Mouse (Mus musculus) heart, embryonic 11.5 days (tissue): ENCODE measurements at regions not wholly inside any gene's neighbourhood (a gene's known extent, or its start where the extent isn't known, plus 50 kb on each side); places are given as distances from the start of the nearest gene placed in this dataset.

Source experiments
- ATAC-seq: fragments of 200-750 bp; cut with Nextera tagmentation; replicated peaks from 2 replicates; pipeline ENCODE4 v1.8.0; 2017; ENCODE audit warnings: moderate library complexity; ENCODE audit not compliant: insufficient number of reproducible peaks, low FRiP score, low TSS enrichment
- H3K27ac ChIP-seq: fragments of 300-500 bp; sonication (generic); 2 replicates; pipeline ENCODE4 v1.5.1; 2014; ENCODE audit warnings: mild to moderate bottlenecking, low read depth, low read length
- H3K27me3 ChIP-seq: fragments of 300-500 bp; sonication (generic); 2 replicates; pipeline ENCODE4 v1.6.1; 2014; ENCODE audit warnings: mild to moderate bottlenecking, low read length, mixed read lengths; ENCODE audit not compliant: control insufficient read depth, insufficient read depth
- H3K36me3 ChIP-seq: fragments of 300-500 bp; sonication (generic); 2 replicates; pipeline ENCODE4 v1.6.1; 2014; ENCODE audit warnings: mild to moderate bottlenecking, low read length, moderate library complexity, mixed read lengths; ENCODE audit not compliant: control insufficient read depth, insufficient read depth
- H3K4me1 ChIP-seq: fragments of 300-500 bp; sonication (generic); 2 replicates; pipeline ENCODE4 v1.6.1; 2014; ENCODE audit warnings: low read length; ENCODE audit not compliant: control insufficient read depth, insufficient read depth
- H3K4me2 ChIP-seq: fragments of 300-500 bp; sonication (generic); 2 replicates; pipeline ENCODE4 v1.6.1; 2014; ENCODE audit warnings: mild to moderate bottlenecking, moderate library complexity
- H3K4me3 ChIP-seq: fragments of 300-500 bp; sonication (generic); 2 replicates; pipeline ENCODE4 v1.5.1; 2014; ENCODE audit warnings: low read depth, low read length
- H3K9ac ChIP-seq: fragments of 300-500 bp; sonication (generic); 2 replicates; pipeline ENCODE4 v1.6.1; 2014; ENCODE audit warnings: mild to moderate bottlenecking, low read depth, low read length, moderate library complexity
- H3K9me3 ChIP-seq: fragments of 300-500 bp; sonication (generic); replicated peaks from 2 replicates; pipeline ENCODE4 v1.6.1; 2016; ENCODE audit warnings: low read length; ENCODE audit not compliant: control insufficient read depth
- WGBS: fragments of 180-500 bp; shearing (Covaris S2); extraction: QIAGEN DNeasy Blood & Tissue Kit; methylation state at CpG from one replicate; pipeline ENCODE4 v1.1.7; 2014; ENCODE audit not compliant: insufficient replicate concordance; 5-methylcytosine and 5-hydroxymethylcytosine counted together

DNA sequence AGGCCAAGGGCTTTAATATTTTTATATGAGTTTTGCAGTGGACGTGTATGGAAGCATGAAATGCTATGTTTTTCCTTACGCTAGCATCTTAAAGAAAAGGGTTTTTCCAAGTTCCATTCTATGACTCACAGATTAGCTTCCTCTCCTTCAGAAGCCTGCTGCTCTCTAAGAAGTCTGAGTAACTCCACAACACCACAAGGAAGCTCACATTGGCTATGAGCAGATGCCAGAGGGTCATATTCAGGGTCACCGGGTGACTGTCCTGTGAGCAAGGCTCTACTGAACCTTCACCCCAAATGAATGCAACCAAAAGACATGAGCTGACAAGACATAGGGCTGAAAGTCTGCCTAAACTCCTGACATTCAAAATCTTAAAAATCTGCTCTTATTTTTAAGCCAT lies 157.6 kb upstream of the Btg1 start:
- Histone ChIP-seq H3K4me3 (no peak overlapping the region), H3K36me3 (no peaks in the 10 kb centered on the region), H3K27me3 (no peaks in the 10 kb centered on the region), H3K27ac (no peak overlapping the region), H3K4me2 (no peak overlapping the region), H3K4me1 (no peaks in the 10 kb centered on the region), H3K9ac (no peak overlapping the region), H3K9me3 (no peaks in the 10 kb centered on the region)
- no peak for ATAC-seq
- WGBS: 70% methylated on average over 3 of the region's 3 CpGs

- Histone ChIP-seq H3K4me3 (no peak overlapping the region), H3K9ac (no peak overlapping the region), H3K4me1 (no peaks in the 10 kb centered on the region), H3K27me3 (no peaks in the 10 kb centered on the region), H3K4me2 (no peak overlapping the region), H3K27ac (no peak overlapping the region), H3K36me3 (no peaks in the 10 kb centered on the region), H3K9me3 (no peaks in the 10 kb centered on the region)
- WGBS: 64% methylated on average over 9 of the region's 9 CpGs
- no peak for ATAC-seq
Observed at GRCm38 (mm10) chr10:96460151-96460550, 156.7 kb upstream of the Btg1 start.

GRCm38 (mm10) chr10:96460617-96461338 lies 156.0 kb upstream of the Btg1 start:
- Histone ChIP-seq H3K27ac (no peak overlapping the region), H3K4me2 (no peak overlapping the region), H3K36me3 (no peaks in the 10 kb centered on the region), H3K4me3 (no peak overlapping the region), H3K9ac (no peak overlapping the region), H3K27me3 (no peaks in the 10 kb centered on the region), H3K4me1 (no peaks in the 10 kb centered on the region), H3K9me3 (no peaks in the 10 kb centered on the region)
- 76% methylated on average over 10 of the region's 10 CpGs for WGBS
- ATAC-seq: no peak

GRCm38 (mm10) chr10:96465967-96466366 lies 150.8 kb upstream of the Btg1 start:
- no peak overlapping the region for H3K4me3 ChIP-seq
- no peaks in the 10 kb centered on the region for H3K36me3 ChIP-seq
- H3K4me2 ChIP-seq: no peak overlapping the region
- H3K9ac ChIP-seq: no peak overlapping the region
- H3K27me3 ChIP-seq: no peaks in the 10 kb centered on the region
- WGBS: 66% methylated on average over 6 of the region's 6 CpGs
- no peaks in the 10 kb centered on the region for H3K4me1 ChIP-seq
- H3K9me3 ChIP-seq: no peaks in the 10 kb centered on the region
- H3K27ac ChIP-seq: no peak overlapping the region
- ATAC-seq: no peak

DNA sequence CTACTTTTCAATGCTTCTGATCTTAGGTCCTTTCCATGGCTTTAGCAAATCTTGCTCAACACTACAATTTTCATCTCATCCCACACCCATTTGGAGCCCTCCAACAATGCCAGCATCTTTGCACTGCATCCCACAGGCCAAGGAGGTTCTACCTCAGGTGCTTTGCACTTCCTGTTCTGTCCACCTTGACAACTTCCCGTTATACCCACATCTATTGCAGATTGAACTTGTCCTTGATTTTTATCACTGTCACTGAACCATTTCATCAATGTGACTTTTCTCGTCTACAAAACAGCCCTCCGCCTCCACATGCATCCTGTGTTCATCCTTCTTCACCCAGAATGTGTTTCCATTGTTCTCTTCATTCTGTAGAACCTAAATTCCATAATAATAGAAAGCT lies 150.0 kb upstream of the Btg1 start:
- Histone ChIP-seq H3K4me3 (no peak overlapping the region), H3K27ac (no peak overlapping the region), H3K9ac (no peak overlapping the region), H3K9me3 (no peaks in the 10 kb centered on the region), H3K36me3 (no peaks in the 10 kb centered on the region), H3K4me2 (no peak overlapping the region), H3K27me3 (no peaks in the 10 kb centered on the region), H3K4me1 (no peaks in the 10 kb centered on the region)
- no peak for ATAC-seq
- WGBS: 87% methylated on average over 3 of the region's 3 CpGs

DNA sequence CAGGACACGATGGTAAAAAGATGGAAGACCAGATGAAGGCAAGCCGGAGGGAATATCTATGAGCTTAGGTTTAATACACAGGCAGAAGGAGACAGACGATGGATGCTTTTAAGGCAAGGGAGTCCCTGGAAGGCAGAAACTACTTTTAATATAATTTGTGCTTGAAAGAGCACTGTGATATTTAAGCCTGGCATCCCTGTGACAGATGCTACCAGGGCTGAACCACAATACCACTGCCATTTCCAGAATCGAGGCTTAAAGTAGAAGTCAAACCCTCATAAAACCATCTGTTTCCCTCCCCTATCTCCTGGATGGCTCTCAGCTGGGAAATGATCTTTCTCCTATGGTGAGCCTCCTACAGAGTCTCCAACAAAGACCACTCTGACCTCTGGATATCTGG lies 149.1 kb upstream of the Btg1 start:
- H3K4me2 ChIP-seq: no peak overlapping the region

GRCm38 (mm10) chr10:96471523-96471922 lies 145.3 kb upstream of the Btg1 start:
- ATAC-seq: no peak
- no peaks in the 10 kb centered on the region for H3K9me3 ChIP-seq
- no peak overlapping the region for H3K27ac ChIP-seq
- H3K9ac ChIP-seq: no peak overlapping the region
- H3K4me2 ChIP-seq: no peak overlapping the region
- H3K36me3 ChIP-seq: no peaks in the 10 kb centered on the region
- no peaks in the 10 kb centered on the region for H3K4me1 ChIP-seq
- H3K27me3 ChIP-seq: no peaks in the 10 kb centered on the region
- no peak overlapping the region for H3K4me3 ChIP-seq

More for the DNA sequence above, 149.1 kb upstream of the Btg1 start:
- Histone ChIP-seq H3K27ac (no peak overlapping the region), H3K27me3 (no peaks in the 10 kb centered on the region), H3K4me3 (no peak overlapping the region), H3K9me3 (no peaks in the 10 kb centered on the region), H3K4me1 (no peaks in the 10 kb centered on the region), H3K9ac (no peak overlapping the region), H3K36me3 (no peaks in the 10 kb centered on the region)
- ATAC-seq: no peak
- WGBS: 76% methylated on average over 4 of the region's 4 CpGs

GRCm38 (mm10) chr10:96479350-96479749 lies 137.5 kb upstream of the Btg1 start:
- Histone ChIP-seq H3K9me3 (no peaks in the 10 kb centered on the region), H3K27ac (no peak overlapping the region), H3K4me3 (no peak overlapping the region), H3K36me3 (no peaks in the 10 kb centered on the region), H3K4me2 (no peak overlapping the region), H3K4me1 (no peaks in the 10 kb centered on the region), H3K27me3 (no peaks in the 10 kb centered on the region), H3K9ac (no peak overlapping the region)
- ATAC-seq: no peak
- WGBS: 76% methylated on average over 12 of the region's 12 CpGs

- Histone ChIP-seq H3K9me3 (no peaks in the 10 kb centered on the region), H3K4me1 (no peaks in the 10 kb centered on the region), H3K9ac (no peak overlapping the region), H3K27me3 (no peaks in the 10 kb centered on the region), H3K27ac (no peak overlapping the region), H3K4me2 (no peak overlapping the region), H3K36me3 (no peaks in the 10 kb centered on the region), H3K4me3 (no peak overlapping the region)
- WGBS: 72% methylated on average over 8 of the region's 8 CpGs
- ATAC-seq: no peak
Observed at GRCm38 (mm10) chr10:96479786-96480185, 137.0 kb upstream of the Btg1 start.
